12 mouse cellular contexts compared by ENCODE assay signal in the genomic region with DNA sequence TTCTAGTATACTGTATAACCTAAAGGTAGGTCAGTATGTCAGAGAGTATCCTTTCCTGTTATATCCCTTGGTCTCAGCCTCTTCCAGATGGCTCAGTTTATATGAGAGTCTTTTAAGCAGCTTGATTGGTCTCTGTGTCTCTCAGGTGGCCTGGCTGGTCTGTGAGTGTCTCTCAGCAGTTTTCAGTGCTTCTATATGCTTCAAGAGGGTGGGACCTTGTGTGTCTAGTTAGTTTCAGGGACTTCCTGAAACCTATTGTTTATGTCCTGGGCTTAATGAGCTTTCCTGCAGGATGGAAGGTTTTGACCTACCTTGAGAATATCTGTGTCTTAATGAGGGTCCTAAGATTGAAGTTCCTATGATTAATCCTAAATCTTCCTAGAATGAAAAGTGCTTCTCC.
"Had no signal": no experiment of that assay in that cellular context is flagged by ENCODE, and none has a peak within 500 bp of the region (broad histone marks: within the 10 kb centered on the region; RNA-seq: fewer than 3 reads in every experiment).

No protein-coding gene starts in this region.

- H3K4me2 ChIP-seq: limb, embryonic 13.5 days; liver, embryonic 12.5 days; lung, embryonic 15.5 days; midbrain, embryonic 12.5 days; neural tube, embryonic 13.5 days; stomach, embryonic 15.5 days had no signal

- DNase-seq: kidney, adult 2 months; right cerebral cortex, postnatal 14 days; thymus, adult 2 months; thymus, postnatal 25 days had no signal

- H3K4me3 ChIP-seq: left cerebral cortex, adult 2 months; limb, embryonic 13.5 days; liver, embryonic 12.5 days; lung, embryonic 15.5 days; megakaryocyte, embryonic 14.5 days; midbrain, embryonic 12.5 days; neural tube, embryonic 13.5 days; stomach, embryonic 15.5 days had no signal

- H3K27ac ChIP-seq: left cerebral cortex, adult 2 months; limb, embryonic 13.5 days; liver, embryonic 12.5 days; lung, embryonic 15.5 days; midbrain, embryonic 12.5 days; neural tube, embryonic 13.5 days; stomach, embryonic 15.5 days had no signal

- H3K4me1 ChIP-seq: limb, embryonic 13.5 days; liver, embryonic 12.5 days; lung, embryonic 15.5 days; megakaryocyte, embryonic 14.5 days; midbrain, embryonic 12.5 days; neural tube, embryonic 13.5 days; stomach, embryonic 15.5 days had no signal

- H3K9ac ChIP-seq: limb, embryonic 13.5 days; liver, embryonic 12.5 days; lung, embryonic 15.5 days; midbrain, embryonic 12.5 days; neural tube, embryonic 13.5 days; stomach, embryonic 15.5 days had no signal

- ATAC-seq: liver, embryonic 12.5 days had no signal

- H3K27me3 ChIP-seq: limb, embryonic 13.5 days; liver, embryonic 12.5 days; lung, embryonic 15.5 days; megakaryocyte, embryonic 14.5 days; midbrain, embryonic 12.5 days; neural tube, embryonic 13.5 days; stomach, embryonic 15.5 days had no signal

- H3K36me3 ChIP-seq: limb, embryonic 13.5 days; liver, embryonic 12.5 days; lung, embryonic 15.5 days; midbrain, embryonic 12.5 days; neural tube, embryonic 13.5 days; stomach, embryonic 15.5 days had no signal
